In genomic region chr3:127293479-127293874, GRCm38 (mm10) we compare ENCODE assay signal across 9 mouse cellular contexts.
DNase-seq lines count a peak whose midpoint lies in the region; ATAC-seq and TF ChIP-seq lines count a peak whose summit lies in the region.
"Had no signal": no experiment of that assay in that cellular context is flagged by ENCODE, and none has a peak within 500 bp of the region (broad histone marks: within the 10 kb centered on the region; RNA-seq: fewer than 3 reads in every experiment).

No protein-coding gene starts in this region.

- H3K4me3 ChIP-seq in forebrain, postnatal 0 days (ENCODE audit: low read depth, low read length), result no peak overlapping the region
- no peak overlapping the region for H3K4me3 ChIP-seq in neural tube, embryonic 12.5 days
- no peak overlapping the region for H3K4me3 ChIP-seq in gastrocnemius, adult 2 months
- H3K4me3 ChIP-seq in kidney, embryonic 16.5 days (ENCODE audit: low read length), result no peak overlapping the region
- H3K4me3 ChIP-seq: heart, embryonic 10.5 days had no signal

- no peak overlapping the region for H3K9ac ChIP-seq in forebrain, postnatal 0 days
- H3K9ac ChIP-seq in neural tube, embryonic 12.5 days, result no peak overlapping the region
- H3K9ac ChIP-seq in kidney, embryonic 16.5 days (replicated peaks; ENCODE audit: low read length), result no peak overlapping the region

- H3K4me2 ChIP-seq in forebrain, postnatal 0 days (ENCODE audit: low read depth), result no peak overlapping the region
- no peak overlapping the region for H3K4me2 ChIP-seq in neural tube, embryonic 12.5 days (replicated peaks)
- no peak overlapping the region for H3K4me2 ChIP-seq in kidney, embryonic 16.5 days (replicated peaks; ENCODE audit: low read depth, low read length)

- intact Hi-C loops in gastrocnemius, adult 2 months (cut with DNase I), result no loop called here

- peak; percentile 47; the same call in 1 of the 2 replicates for ATAC-seq in forebrain, postnatal 0 days
- peak; percentile 59 for ATAC-seq in neural tube, embryonic 12.5 days (ENCODE audit: low FRiP score, low read depth)
- no peak for ATAC-seq in kidney, embryonic 16.5 days (ENCODE audit: low FRiP score, low TSS enrichment)

- H3K27ac ChIP-seq in forebrain, postnatal 0 days (ENCODE audit: low read depth, low read length), result peak overlapping the region; percentile 37
- peak overlapping the region; percentile 57; the same call in 1 of the 2 replicates for H3K27ac ChIP-seq in neural tube, embryonic 12.5 days
- H3K27ac ChIP-seq in gastrocnemius, adult 2 months, result no peak overlapping the region
- no peak overlapping the region for H3K27ac ChIP-seq in kidney, embryonic 16.5 days (ENCODE audit: low read length)
- H3K27ac ChIP-seq: heart, embryonic 10.5 days had no signal

- no peak for TF ChIP-seq CTCF in forebrain, postnatal 0 days (IDR thresholded peaks at IDR 0.05; ENCODE audit: low read depth)
- TF ChIP-seq CTCF in gastrocnemius, adult 2 months (IDR thresholded peaks at IDR 0.05), result no peak

- H3K9me3 ChIP-seq in forebrain, postnatal 0 days (ENCODE audit: low read length), result no peaks in the 10 kb centered on the region
- H3K9me3 ChIP-seq in neural tube, embryonic 12.5 days, result no peaks in the 10 kb centered on the region
- no peaks in the 10 kb centered on the region for H3K9me3 ChIP-seq in kidney, embryonic 16.5 days (ENCODE audit: low read length)
- H3K9me3 ChIP-seq: heart, embryonic 10.5 days had no signal

- H3K4me1 ChIP-seq in forebrain, postnatal 0 days (ENCODE audit: insufficient read depth), result peaks cover 7% of the 10 kb centered on the region
- H3K4me1 ChIP-seq in neural tube, embryonic 12.5 days, result peaks cover 28% of the 10 kb centered on the region
- no peaks in the 10 kb centered on the region for H3K4me1 ChIP-seq in kidney, embryonic 16.5 days (ENCODE audit: insufficient read depth, low read length)

- 14% methylated on average over 9 of the region's 9 CpGs for WGBS in forebrain, postnatal 0 days
- 43% methylated on average over 9 of the region's 9 CpGs for WGBS in neural tube, embryonic 12.5 days
- 84% methylated on average over 9 of the region's 9 CpGs for WGBS in kidney, embryonic 16.5 days

- H3K27me3 ChIP-seq in forebrain, postnatal 0 days (ENCODE audit: insufficient read depth, low read length), result no peaks in the 10 kb centered on the region
- no peaks in the 10 kb centered on the region for H3K27me3 ChIP-seq in neural tube, embryonic 12.5 days (replicated peaks)
- H3K27me3 ChIP-seq in kidney, embryonic 16.5 days (ENCODE audit: insufficient read depth, low read length), result no peaks in the 10 kb centered on the region

- DNase-seq in cerebellum, adult 18-20 months, result peak; percentile 53 to 62
- peak; percentile 78 for DNase-seq in forebrain, postnatal 0 days
- peak; percentile 69 to 91 for DNase-seq in layer of hippocampus, postnatal 14 days (ENCODE audit: low spot score in 2 of 2)
- DNase-seq in gastrocnemius, adult 2 months, result no peak
- DNase-seq in kidney, postnatal 36 days, result no peak
- no peak for DNase-seq in adrenal gland, postnatal 36 days

- no peaks in the 10 kb centered on the region for H3K36me3 ChIP-seq in forebrain, postnatal 0 days (ENCODE audit: insufficient read depth)
- no peaks in the 10 kb centered on the region for H3K36me3 ChIP-seq in neural tube, embryonic 12.5 days
- H3K36me3 ChIP-seq in kidney, embryonic 16.5 days (ENCODE audit: insufficient read depth, low read length), result no peaks in the 10 kb centered on the region
- H3K36me3 ChIP-seq: heart, embryonic 10.5 days had no signal

Comparison
In these comparisons a context has a peak if more than half of its experiments do, and no peak if none do; other contexts are left out.
1. DNase-seq: peak in cerebellum, adult 18-20 months (2 of 2), forebrain, postnatal 0 days (single experiment) and layer of hippocampus, postnatal 14 days (2 of 2); none in gastrocnemius, adult 2 months (single experiment), kidney, postnatal 36 days (0 of 2) and adrenal gland, postnatal 36 days (0 of 2).
2. H3K27ac ChIP-seq: peak in forebrain, postnatal 0 days (single experiment) and neural tube, embryonic 12.5 days (single experiment); none in gastrocnemius, adult 2 months (single experiment) and kidney, embryonic 16.5 days (single experiment).